Mouse (Mus musculus): Measurements from ENCODE around the gene Tesc. TPM values are rescaled to one million over a fixed set of nuclear protein-coding genes. Genes with fewer than 3 reads are reported as not detected.

The Tesc gene
- polyA plus RNA-seq, 1 experiment: 9.8 TPM

DNA sequence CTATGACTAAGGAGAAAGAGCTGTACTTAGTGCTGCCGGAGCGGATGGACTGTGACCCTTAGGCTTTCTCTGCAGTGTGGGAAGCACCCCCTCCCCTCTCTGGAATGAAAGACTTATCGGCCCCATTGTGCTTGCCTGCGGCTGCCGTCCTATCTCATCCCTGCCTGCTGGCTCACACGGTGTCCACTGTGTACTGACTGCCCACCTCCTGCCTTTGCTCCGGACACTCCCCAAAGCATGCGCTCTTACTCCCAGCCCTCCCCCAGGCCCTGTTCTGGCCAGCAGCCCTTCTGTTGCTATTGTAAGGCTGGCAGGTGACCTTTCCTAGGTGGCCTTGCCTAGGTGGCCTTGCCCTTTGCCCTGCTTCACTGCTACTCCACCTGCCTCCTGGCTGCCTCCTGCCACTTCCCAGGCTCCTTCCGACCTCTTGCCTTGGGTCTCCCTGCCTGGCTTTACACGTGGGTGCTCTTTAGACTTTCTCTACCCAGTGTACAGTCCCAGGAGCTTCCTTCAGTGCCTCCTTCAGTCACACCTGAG is 30.0 kb upstream of the Tesc start:
- no peak overlapping the region for H3K27ac ChIP-seq (ENCODE audit: insufficient read depth, low read depth, low read length)
- WGBS: 49% methylated on average over 10 of the region's 10 CpGs
- 0 out of 2 replicates have a peak, but pooled peaks have one; percentile 22 for TF ChIP-seq POLR2A (IDR thresholded peaks at IDR 0.05; ENCODE audit: low read depth, low read length)
- no peak for TF ChIP-seq CTCF (IDR thresholded peaks at IDR 0.05; ENCODE audit: extremely low read depth, insufficient read length, insufficient replicate concordance, low read depth, low read length)
- peaks cover 7% of the 10 kb centered on the region for H3K36me3 ChIP-seq (ENCODE audit: control insufficient read depth, insufficient read depth, low read length)
- H3K4me3 ChIP-seq (ENCODE audit: low read depth, low read length): no peak overlapping the region
- peaks cover 12% of the 10 kb centered on the region for H3K4me1 ChIP-seq (ENCODE audit: control insufficient read depth, insufficient read depth, insufficient read length, low read length)
- no peaks in the 10 kb centered on the region for H3K27me3 ChIP-seq (ENCODE audit: control insufficient read depth, insufficient read depth, low read length)

GRCm38 (mm10) chr5:117999061-117999460 is 28.5 kb upstream of the Tesc start:
- H3K36me3 ChIP-seq (ENCODE audit: control insufficient read depth, insufficient read depth, low read length): peaks cover 7% of the 10 kb centered on the region
- TF ChIP-seq CTCF (IDR thresholded peaks at IDR 0.05; ENCODE audit: extremely low read depth, insufficient read length, insufficient replicate concordance, low read depth, low read length) (no peak), POLR2A (IDR thresholded peaks at IDR 0.05; ENCODE audit: low read depth, low read length) (no peak)
- H3K4me1 ChIP-seq (ENCODE audit: control insufficient read depth, insufficient read depth, insufficient read length, low read length): peaks cover 12% of the 10 kb centered on the region
- no peak overlapping the region for H3K4me3 ChIP-seq (ENCODE audit: low read depth, low read length)
- no peaks in the 10 kb centered on the region for H3K27me3 ChIP-seq (ENCODE audit: control insufficient read depth, insufficient read depth, low read length)
- 93% methylated on average over 7 of the region's 7 CpGs for WGBS
- H3K27ac ChIP-seq (ENCODE audit: insufficient read depth, low read depth, low read length): no peak overlapping the region

DNA sequence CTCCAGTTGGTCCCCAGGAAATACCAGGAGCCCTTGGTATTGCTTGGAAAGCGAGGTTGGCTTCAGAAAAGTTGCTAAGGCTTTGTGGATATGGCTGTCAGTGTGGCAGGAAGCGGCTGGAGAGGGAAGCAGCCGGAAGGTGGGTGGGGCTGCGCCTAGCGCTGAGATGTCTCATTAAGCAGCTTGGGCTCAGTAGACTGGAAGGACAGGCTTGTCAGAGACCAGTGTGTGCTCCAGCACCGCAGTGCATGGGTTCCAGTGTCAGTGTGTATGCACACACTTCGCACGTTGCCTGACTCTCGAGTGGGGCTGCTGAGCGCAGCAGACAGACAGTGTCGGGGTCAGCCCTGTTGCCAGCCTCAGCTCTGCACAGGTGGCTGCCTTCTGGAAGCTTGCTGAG is 28.0 kb upstream of the Tesc start:
- H3K4me1 ChIP-seq (ENCODE audit: control insufficient read depth, insufficient read depth, insufficient read length, low read length): peaks cover 12% of the 10 kb centered on the region
- peaks cover 7% of the 10 kb centered on the region for H3K36me3 ChIP-seq (ENCODE audit: control insufficient read depth, insufficient read depth, low read length)
- 86% methylated on average over 11 of the region's 11 CpGs for WGBS
- no peak overlapping the region for H3K27ac ChIP-seq (ENCODE audit: insufficient read depth, low read depth, low read length)
- H3K27me3 ChIP-seq (ENCODE audit: control insufficient read depth, insufficient read depth, low read length): no peaks in the 10 kb centered on the region
- TF ChIP-seq CTCF (IDR thresholded peaks at IDR 0.05; ENCODE audit: extremely low read depth, insufficient read length, insufficient replicate concordance, low read depth, low read length): no peak
- no peak for TF ChIP-seq POLR2A (IDR thresholded peaks at IDR 0.05; ENCODE audit: low read depth, low read length)
- H3K4me3 ChIP-seq (ENCODE audit: low read depth, low read length): no peak overlapping the region

GRCm38 (mm10) chr5:118002059-118002458 is 25.5 kb upstream of the Tesc start:
- 34% methylated on average over 9 of the region's 9 CpGs for WGBS
- TF ChIP-seq POLR2A (IDR thresholded peaks at IDR 0.05; ENCODE audit: low read depth, low read length) (no peak; the same call in 1 of the 2 replicates), CTCF (IDR thresholded peaks at IDR 0.05; ENCODE audit: extremely low read depth, insufficient read length, insufficient replicate concordance, low read depth, low read length) (peak; percentile 86; the same call in 1 of the 2 replicates)
- Histone ChIP-seq H3K4me3 (ENCODE audit: low read depth, low read length) (no peak overlapping the region), H3K27ac (ENCODE audit: insufficient read depth, low read depth, low read length) (no peak overlapping the region), H3K27me3 (ENCODE audit: control insufficient read depth, insufficient read depth, low read length) (no peaks in the 10 kb centered on the region), H3K4me1 (ENCODE audit: control insufficient read depth, insufficient read depth, insufficient read length, low read length) (peaks cover 8% of the 10 kb centered on the region), H3K36me3 (ENCODE audit: control insufficient read depth, insufficient read depth, low read length) (peaks cover 7% of the 10 kb centered on the region)

- peaks cover 7% of the 10 kb centered on the region for H3K36me3 ChIP-seq (ENCODE audit: control insufficient read depth, insufficient read depth, low read length)
- H3K27ac ChIP-seq (ENCODE audit: insufficient read depth, low read depth, low read length): no peak overlapping the region
- 83% methylated on average over 8 of the region's 8 CpGs for WGBS
- H3K4me1 ChIP-seq (ENCODE audit: control insufficient read depth, insufficient read depth, insufficient read length, low read length): no peaks in the 10 kb centered on the region
- H3K27me3 ChIP-seq (ENCODE audit: control insufficient read depth, insufficient read depth, low read length): no peaks in the 10 kb centered on the region
- no peak overlapping the region for H3K4me3 ChIP-seq (ENCODE audit: low read depth, low read length)
- TF ChIP-seq POLR2A (IDR thresholded peaks at IDR 0.05; ENCODE audit: low read depth, low read length) (no peak), CTCF (IDR thresholded peaks at IDR 0.05; ENCODE audit: extremely low read depth, insufficient read length, insufficient replicate concordance, low read depth, low read length) (peak; percentile 72; the same call in 1 of the 2 replicates)
Measured at GRCm38 (mm10) chr5:118004619-118005018, 22.9 kb upstream of the Tesc start.

- peaks cover 7% of the 10 kb centered on the region for H3K36me3 ChIP-seq (ENCODE audit: control insufficient read depth, insufficient read depth, low read length)
- H3K27ac ChIP-seq (ENCODE audit: insufficient read depth, low read depth, low read length): no peak overlapping the region
- WGBS: 65% methylated on average over 1 of the region's 1 CpGs
- no peak overlapping the region for H3K4me3 ChIP-seq (ENCODE audit: low read depth, low read length)
- no peaks in the 10 kb centered on the region for H3K4me1 ChIP-seq (ENCODE audit: control insufficient read depth, insufficient read depth, insufficient read length, low read length)
- no peaks in the 10 kb centered on the region for H3K27me3 ChIP-seq (ENCODE audit: control insufficient read depth, insufficient read depth, low read length)
- TF ChIP-seq POLR2A (IDR thresholded peaks at IDR 0.05; ENCODE audit: low read depth, low read length) (no peak), CTCF (IDR thresholded peaks at IDR 0.05; ENCODE audit: extremely low read depth, insufficient read length, insufficient replicate concordance, low read depth, low read length) (no peak)
Measured at GRCm38 (mm10) chr5:118005728-118006127, 21.8 kb upstream of the Tesc start.

DNA sequence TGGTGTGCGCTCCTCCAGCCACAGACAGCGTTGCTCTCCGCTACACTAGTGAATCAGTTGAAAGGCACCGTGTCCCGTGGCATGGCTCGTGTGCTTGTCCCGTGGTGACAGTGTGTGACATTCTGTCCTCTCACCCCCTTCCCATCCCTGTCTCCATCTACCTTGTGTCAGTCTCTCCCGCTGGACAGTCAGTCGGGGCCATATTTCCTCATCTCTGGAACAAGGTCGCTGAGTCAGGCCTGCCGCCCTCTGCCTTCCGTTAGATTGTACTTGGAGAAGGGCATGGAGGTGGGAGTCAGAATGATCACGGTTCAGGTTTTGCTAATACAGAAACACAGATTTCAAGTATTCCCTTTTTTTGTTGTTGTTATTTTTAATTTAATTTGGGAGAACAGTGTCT is 19.2 kb upstream of the Tesc start:
- no peaks in the 10 kb centered on the region for H3K4me1 ChIP-seq (ENCODE audit: control insufficient read depth, insufficient read depth, insufficient read length, low read length)
- 92% methylated on average over 13 of the region's 13 CpGs for WGBS
- peaks cover 3% of the 10 kb centered on the region; the same call in 1 of the 2 replicates for H3K36me3 ChIP-seq (ENCODE audit: control insufficient read depth, insufficient read depth, low read length)
- H3K4me3 ChIP-seq (ENCODE audit: low read depth, low read length): no peak overlapping the region
- TF ChIP-seq POLR2A (IDR thresholded peaks at IDR 0.05; ENCODE audit: low read depth, low read length) (no peak), CTCF (IDR thresholded peaks at IDR 0.05; ENCODE audit: extremely low read depth, insufficient read length, insufficient replicate concordance, low read depth, low read length) (no peak)
- H3K27ac ChIP-seq (ENCODE audit: insufficient read depth, low read depth, low read length): no peak overlapping the region
- no peaks in the 10 kb centered on the region for H3K27me3 ChIP-seq (ENCODE audit: control insufficient read depth, insufficient read depth, low read length)

Measured in small intestine, adult 2 months (tissue).